Mouse (Mus musculus): ENCODE data around the gene Glyr1. TPM values are rescaled to one million over a fixed set of nuclear protein-coding genes. Genes with fewer than 3 reads are reported as not detected.

Gene Glyr1
- polyA plus RNA-seq (2014; fragmentation: Illumina TruSeq; extraction: RNeasy Lipid Tissue Mini Kit (QIAGEN cat#74804); ENCODE audit: low read depth, low replicate concordance) = 91.3 TPM

GRCm38 (mm10) chr16:5049774-5050234, at the start of gene Glyr1, which contains the start of gene Ubn1:
TSS of gene Glyr1 (minus strand) at chr16:5049863.
TSS of gene Ubn1 (plus strand) at chr16:5050057.

GRCm38 (mm10) chr16:5013054-5013838, 36.4 kb downstream of the Glyr1 start, which contains the start of gene Rogdi:
TSS of gene Rogdi (minus strand) at chr16:5013553.

GRCm38 (mm10) chr16:5007067-5007466, 42.6 kb downstream of the Glyr1 start, which contains the start of gene Smim22:
TSS of gene Smim22 (plus strand) at chr16:5007288.

GRCm38 (mm10) chr16:4997553-4997952, 52.1 kb downstream of the Glyr1 start, which contains the start of gene Sept12:
TSS of gene Sept12 (minus strand) at chr16:4997852.

Other genes with a start within 250 kb of the Glyr1 start
- not detected for gene 4930562C15Rik, start 214.4 kb downstream of the Glyr1 start, polyA plus RNA-seq (2014; fragmentation: Illumina TruSeq; extraction: RNeasy Lipid Tissue Mini Kit (QIAGEN cat#74804); ENCODE audit: low read depth, low replicate concordance)
- gene Ubald1, start 169.5 kb downstream of the Glyr1 start, polyA plus RNA-seq (2014; fragmentation: Illumina TruSeq; extraction: RNeasy Lipid Tissue Mini Kit (QIAGEN cat#74804); ENCODE audit: low read depth, low replicate concordance) = 0.93 TPM
- 7.9 TPM for gene Mgrn1, start 163.6 kb downstream of the Glyr1 start, polyA plus RNA-seq (2014; fragmentation: Illumina TruSeq; extraction: RNeasy Lipid Tissue Mini Kit (QIAGEN cat#74804); ENCODE audit: low read depth, low replicate concordance)
- 10.6 TPM for gene Nudt16l1, start 111.1 kb downstream of the Glyr1 start, polyA plus RNA-seq (2014; fragmentation: Illumina TruSeq; extraction: RNeasy Lipid Tissue Mini Kit (QIAGEN cat#74804); ENCODE audit: low read depth, low replicate concordance)
- gene Anks3, start 85.7 kb downstream of the Glyr1 start, polyA plus RNA-seq (2014; fragmentation: Illumina TruSeq; extraction: RNeasy Lipid Tissue Mini Kit (QIAGEN cat#74804); ENCODE audit: low read depth, low replicate concordance) = 5.7 TPM
- gene Sept12, start 52.0 kb downstream of the Glyr1 start, polyA plus RNA-seq (2014; fragmentation: Illumina TruSeq; extraction: RNeasy Lipid Tissue Mini Kit (QIAGEN cat#74804); ENCODE audit: low read depth, low replicate concordance) = not detected
- not detected for gene Smim22, start 42.6 kb downstream of the Glyr1 start, polyA plus RNA-seq (2014; fragmentation: Illumina TruSeq; extraction: RNeasy Lipid Tissue Mini Kit (QIAGEN cat#74804); ENCODE audit: low read depth, low replicate concordance)
- gene Rogdi, start 36.3 kb downstream of the Glyr1 start, polyA plus RNA-seq (2014; fragmentation: Illumina TruSeq; extraction: RNeasy Lipid Tissue Mini Kit (QIAGEN cat#74804); ENCODE audit: low read depth, low replicate concordance) = 0.47 TPM
- 30.3 TPM for gene Ubn1, start 194 bp upstream of the Glyr1 start, polyA plus RNA-seq (2014; fragmentation: Illumina TruSeq; extraction: RNeasy Lipid Tissue Mini Kit (QIAGEN cat#74804); ENCODE audit: low read depth, low replicate concordance)
- gene Ppl, start 82.6 kb upstream of the Glyr1 start, polyA plus RNA-seq (2014; fragmentation: Illumina TruSeq; extraction: RNeasy Lipid Tissue Mini Kit (QIAGEN cat#74804); ENCODE audit: low read depth, low replicate concordance) = 0.58 TPM
- gene Sec14l5, start 97.2 kb upstream of the Glyr1 start, polyA plus RNA-seq (2014; fragmentation: Illumina TruSeq; extraction: RNeasy Lipid Tissue Mini Kit (QIAGEN cat#74804); ENCODE audit: low read depth, low replicate concordance) = not detected
- not detected for gene Nagpa, start 154.1 kb upstream of the Glyr1 start, polyA plus RNA-seq (2014; fragmentation: Illumina TruSeq; extraction: RNeasy Lipid Tissue Mini Kit (QIAGEN cat#74804); ENCODE audit: low read depth, low replicate concordance)
- 1.5 TPM for gene AU021092, start 172.4 kb upstream of the Glyr1 start, polyA plus RNA-seq (2014; fragmentation: Illumina TruSeq; extraction: RNeasy Lipid Tissue Mini Kit (QIAGEN cat#74804); ENCODE audit: low read depth, low replicate concordance)
- gene Alg1, start 183.8 kb upstream of the Glyr1 start, polyA plus RNA-seq (2014; fragmentation: Illumina TruSeq; extraction: RNeasy Lipid Tissue Mini Kit (QIAGEN cat#74804); ENCODE audit: low read depth, low replicate concordance) = 2.3 TPM
- gene Eef2kmt, start 206.1 kb upstream of the Glyr1 start, polyA plus RNA-seq (2014; fragmentation: Illumina TruSeq; extraction: RNeasy Lipid Tissue Mini Kit (QIAGEN cat#74804); ENCODE audit: low read depth, low replicate concordance) = 6.4 TPM